Comparison of ENCODE assay signal across 10 mouse cellular contexts in the genomic region with DNA sequence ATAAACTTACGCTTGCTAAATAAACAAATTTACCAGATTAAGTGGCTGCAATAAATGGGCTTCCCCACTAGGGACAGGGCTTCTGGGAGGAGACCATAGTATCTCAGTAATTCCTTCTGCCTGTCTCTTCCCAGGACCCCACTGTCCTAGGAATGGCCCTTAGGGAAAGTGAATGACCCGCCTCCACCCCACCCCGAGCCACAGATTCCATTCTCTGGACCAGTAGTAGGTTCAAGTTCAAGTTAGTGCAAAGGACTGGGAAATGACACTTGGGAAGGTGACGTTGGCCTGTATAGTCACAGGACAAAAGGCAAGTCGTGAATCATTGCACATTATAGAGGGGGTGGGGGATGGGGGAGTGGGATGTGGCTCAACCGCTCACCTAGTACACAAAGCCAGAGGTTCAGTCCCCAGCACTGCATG. TPM values are rescaled to one million over a fixed set of nuclear protein-coding genes. Genes with fewer than 3 reads are reported as not detected.
DNase-seq lines count a peak whose midpoint lies in the region; ATAC-seq lines count a peak whose summit lies in the region.
"Had no signal": no experiment of that assay in that cellular context is flagged by ENCODE, and none has a peak within 500 bp of the region (broad histone marks: within the 10 kb centered on the region; RNA-seq: fewer than 3 reads in every experiment).

No protein-coding gene starts in this region.

- H3K4me1 ChIP-seq in hindbrain, embryonic 10.5 days (replicated peaks): peaks cover 27% of the 10 kb centered on the region
- H3K4me1 ChIP-seq in hindbrain, embryonic 13.5 days (replicated peaks): peaks cover 15% of the 10 kb centered on the region
- peaks cover 19% of the 10 kb centered on the region for H3K4me1 ChIP-seq in embryonic facial prominence, embryonic 12.5 days
- peaks cover 98% of the 10 kb centered on the region for H3K4me1 ChIP-seq in liver, embryonic 13.5 days (replicated peaks)

- no peaks in the 10 kb centered on the region for H3K36me3 ChIP-seq in hindbrain, embryonic 10.5 days
- H3K36me3 ChIP-seq in hindbrain, embryonic 13.5 days: no peaks in the 10 kb centered on the region
- H3K36me3 ChIP-seq in embryonic facial prominence, embryonic 12.5 days: no peaks in the 10 kb centered on the region
- H3K36me3 ChIP-seq in liver, embryonic 13.5 days: no peaks in the 10 kb centered on the region

- no peak overlapping the region for H3K4me2 ChIP-seq in hindbrain, embryonic 13.5 days
- H3K4me2 ChIP-seq in embryonic facial prominence, embryonic 12.5 days (replicated peaks): peak overlapping the region; percentile 40
- peak overlapping the region; percentile 74 for H3K4me2 ChIP-seq in liver, embryonic 13.5 days

- no peak overlapping the region for H3K9ac ChIP-seq in hindbrain, embryonic 13.5 days
- no peak overlapping the region for H3K9ac ChIP-seq in embryonic facial prominence, embryonic 12.5 days
- peak overlapping the region; percentile 73 for H3K9ac ChIP-seq in liver, embryonic 13.5 days

- 48% methylated on average over 6 of the region's 6 CpGs for WGBS in hindbrain, embryonic 10.5 days
- WGBS in hindbrain, embryonic 13.5 days: 37% methylated on average over 6 of the region's 6 CpGs
- WGBS in embryonic facial prominence, embryonic 12.5 days: 43% methylated on average over 6 of the region's 6 CpGs
- WGBS in liver, embryonic 13.5 days (ENCODE audit: insufficient replicate concordance): 28% methylated on average over 6 of the region's 6 CpGs

- H3K27ac ChIP-seq in hindbrain, embryonic 10.5 days: peak overlapping the region; percentile 76
- H3K27ac ChIP-seq in hindbrain, embryonic 13.5 days: no peak overlapping the region
- H3K27ac ChIP-seq in embryonic facial prominence, embryonic 12.5 days: no peak overlapping the region
- H3K27ac ChIP-seq in liver, embryonic 13.5 days: peak overlapping the region; percentile 88

- H3K27me3 ChIP-seq in hindbrain, embryonic 10.5 days (ENCODE audit: insufficient read depth, poor library complexity, severe bottlenecking): peaks cover 7% of the 10 kb centered on the region
- H3K27me3 ChIP-seq in hindbrain, embryonic 13.5 days: no peaks in the 10 kb centered on the region
- no peaks in the 10 kb centered on the region for H3K27me3 ChIP-seq in embryonic facial prominence, embryonic 12.5 days
- H3K27me3 ChIP-seq in liver, embryonic 13.5 days: no peaks in the 10 kb centered on the region

- no peak overlapping the region for H3K4me3 ChIP-seq in hindbrain, embryonic 10.5 days
- no peak overlapping the region for H3K4me3 ChIP-seq in hindbrain, embryonic 13.5 days
- H3K4me3 ChIP-seq in embryonic facial prominence, embryonic 12.5 days: no peak overlapping the region
- peak overlapping the region; percentile 53 for H3K4me3 ChIP-seq in liver, embryonic 13.5 days (replicated peaks)

- H3K9me3 ChIP-seq in hindbrain, embryonic 10.5 days: no peaks in the 10 kb centered on the region
- no peaks in the 10 kb centered on the region for H3K9me3 ChIP-seq in hindbrain, embryonic 13.5 days
- no peaks in the 10 kb centered on the region for H3K9me3 ChIP-seq in embryonic facial prominence, embryonic 12.5 days
- H3K9me3 ChIP-seq in liver, embryonic 13.5 days (replicated peaks): no peaks in the 10 kb centered on the region

- DNase-seq in hindbrain, embryonic 10.5 days (ENCODE audit: low spot score): peak; percentile 23
- peak; percentile 63 for DNase-seq in ES-CJ7 (ENCODE audit: low read depth, low spot score)
- no peak for DNase-seq in liver, embryonic 13.5 days
- no peak for DNase-seq in adrenal gland, postnatal 25 days
- no peak for DNase-seq in cerebellum, adult 11-12 months
- no peak for DNase-seq in T-cell, adult 2 months (ENCODE audit: low spot score)
- DNase-seq: kidney, adult 8-10 months had no signal

- no peak for ATAC-seq in hindbrain, embryonic 13.5 days (ENCODE audit: low FRiP score)
- no peak for ATAC-seq in embryonic facial prominence, embryonic 12.5 days (ENCODE audit: insufficient number of reproducible peaks, insufficient read depth, low FRiP score, low TSS enrichment)
- no peak for ATAC-seq in liver, embryonic 13.5 days (ENCODE audit: low read depth)

RNA-seq across cellular contexts. Expression of a gene that starts 15.4 kb away (rescaled TPM):
- polyA plus RNA-seq in hindbrain, embryonic 10.5 days (2016; fragmentation: Nextera tagmentation; extraction: Ambion mirVana): 33.9 and 37.5 TPM in 2 replicates
- 13.8 and 15.7 TPM in 2 replicates for polyA plus RNA-seq in hindbrain, embryonic 13.5 days (2015; fragmentation: Nextera tagmentation; extraction: Ambion mirVana)
- 95.5 and 138 TPM in 2 replicates for polyA plus RNA-seq in embryonic facial prominence, embryonic 12.5 days (2016; fragmentation: Nextera tagmentation; extraction: Ambion mirVana)
- 20.6 and 25.7 TPM in 2 replicates for polyA plus RNA-seq in liver, embryonic 13.5 days (2015; fragmentation: Nextera tagmentation; extraction: Ambion mirVana)
- 82.0 and 87.5 TPM in 2 replicates for total RNA-seq in adrenal gland, postnatal 25 days (2021)

RNA-seq across cellular contexts. Expression of a gene that starts 19.1 kb away (rescaled TPM):
- 23.7 and 32.3 TPM in 2 replicates for polyA plus RNA-seq in hindbrain, embryonic 10.5 days (2016; fragmentation: Nextera tagmentation; extraction: Ambion mirVana)
- 23.2 and 23.8 TPM in 2 replicates for polyA plus RNA-seq in hindbrain, embryonic 13.5 days (2015; fragmentation: Nextera tagmentation; extraction: Ambion mirVana)
- polyA plus RNA-seq in embryonic facial prominence, embryonic 12.5 days (2016; fragmentation: Nextera tagmentation; extraction: Ambion mirVana): 17.4 and 19.7 TPM in 2 replicates
- polyA plus RNA-seq in liver, embryonic 13.5 days (2015; fragmentation: Nextera tagmentation; extraction: Ambion mirVana): 2.6 and 2.7 TPM in 2 replicates
- 10.0 and 16.6 TPM in 2 replicates for total RNA-seq in adrenal gland, postnatal 25 days (2021)

RNA-seq across cellular contexts. Expression of a gene that starts 57.6 kb away (rescaled TPM):
- 0.06 TPM in 1 of 2 replicates, not detected in the other for polyA plus RNA-seq in hindbrain, embryonic 10.5 days (2016; fragmentation: Nextera tagmentation; extraction: Ambion mirVana)
- not detected in 2 replicates for polyA plus RNA-seq in hindbrain, embryonic 13.5 days (2015; fragmentation: Nextera tagmentation; extraction: Ambion mirVana)
- 0.09 TPM in 1 of 2 replicates, not detected in the other for polyA plus RNA-seq in embryonic facial prominence, embryonic 12.5 days (2016; fragmentation: Nextera tagmentation; extraction: Ambion mirVana)
- polyA plus RNA-seq in liver, embryonic 13.5 days (2015; fragmentation: Nextera tagmentation; extraction: Ambion mirVana): not detected in 2 replicates
- total RNA-seq in adrenal gland, postnatal 25 days (2021): 0.15 TPM in 1 of 2 replicates, not detected in the other
- polyA plus RNA-seq: neural tube, embryonic 11.5 days had no signal

Comparison
In these comparisons a context has a peak if more than half of its experiments do, and no peak if none do; other contexts are left out.
1. H3K27ac ChIP-seq: peak in hindbrain, embryonic 10.5 days (single experiment) and liver, embryonic 13.5 days (single experiment); none in hindbrain, embryonic 13.5 days (single experiment) and embryonic facial prominence, embryonic 12.5 days (single experiment).
2. DNase-seq: peak in hindbrain, embryonic 10.5 days (single experiment) and ES-CJ7 (single experiment); none in liver, embryonic 13.5 days (single experiment), adrenal gland, postnatal 25 days (single experiment), cerebellum, adult 11-12 months (single experiment) and T-cell, adult 2 months (single experiment).